Comparison of ENCODE assay signal across 26 mouse cellular contexts in genomic region chr8:48517431-48517830, GRCm38 (mm10).
DNase-seq lines count a peak whose midpoint lies in the region; ATAC-seq and TF ChIP-seq lines count a peak whose summit lies in the region.
"Had no signal": no experiment of that assay in that cellular context is flagged by ENCODE, and none has a peak within 500 bp of the region (broad histone marks: within the 10 kb centered on the region; RNA-seq: fewer than 3 reads in every experiment).

No protein-coding gene starts in this region.

- H3K36me3 ChIP-seq in intestine, embryonic 15.5 days, result no peaks in the 10 kb centered on the region
- H3K36me3 ChIP-seq in intestine, postnatal 0 days (ENCODE audit: control insufficient read depth, insufficient read depth), result no peaks in the 10 kb centered on the region
- H3K36me3 ChIP-seq in liver, embryonic 12.5 days, result no peaks in the 10 kb centered on the region
- H3K36me3 ChIP-seq in liver, embryonic 16.5 days (ENCODE audit: control insufficient read depth, insufficient read depth), result no peaks in the 10 kb centered on the region
- H3K36me3 ChIP-seq: forebrain, embryonic 12.5 days; forebrain, embryonic 15.5 days; heart, embryonic 10.5 days; heart, embryonic 13.5 days had no signal

- no peak overlapping the region for H3K4me2 ChIP-seq in intestine, embryonic 15.5 days (replicated peaks)
- H3K4me2 ChIP-seq in intestine, postnatal 0 days (replicated peaks; ENCODE audit: low read depth), result no peak overlapping the region
- H3K4me2 ChIP-seq in liver, embryonic 12.5 days, result no peak overlapping the region
- no peak overlapping the region for H3K4me2 ChIP-seq in liver, embryonic 16.5 days (ENCODE audit: low read depth, low read length)
- H3K4me2 ChIP-seq: embryonic facial prominence, embryonic 13.5 days; forebrain, embryonic 12.5 days; forebrain, embryonic 15.5 days; heart, embryonic 13.5 days; hindbrain, embryonic 14.5 days had no signal

- no peaks in the 10 kb centered on the region for H3K9me3 ChIP-seq in intestine, embryonic 15.5 days
- H3K9me3 ChIP-seq in intestine, postnatal 0 days (ENCODE audit: control insufficient read depth), result no peaks in the 10 kb centered on the region
- no peaks in the 10 kb centered on the region for H3K9me3 ChIP-seq in liver, embryonic 12.5 days (replicated peaks)
- no peaks in the 10 kb centered on the region for H3K9me3 ChIP-seq in liver, embryonic 16.5 days (replicated peaks; ENCODE audit: control insufficient read depth, low read length)
- H3K9me3 ChIP-seq: embryonic facial prominence, embryonic 10.5 days; embryonic facial prominence, embryonic 13.5 days; forebrain, embryonic 12.5 days; forebrain, embryonic 15.5 days; heart, embryonic 10.5 days; heart, embryonic 13.5 days had no signal

- peak; percentile 28; the same call in 1 of the 2 replicates for ATAC-seq in intestine, embryonic 15.5 days
- no peak for ATAC-seq in intestine, postnatal 0 days
- ATAC-seq in liver, embryonic 12.5 days, result peak; percentile 37
- ATAC-seq in liver, embryonic 16.5 days (ENCODE audit: low read depth), result peak; percentile 64
- ATAC-seq: activated CD4-positive, CD25-positive, alpha-beta regulatory T cell, adult 4 months; forebrain, embryonic 15.5 days had no signal

- no peak overlapping the region for H3K27ac ChIP-seq in intestine, embryonic 15.5 days
- no peak overlapping the region for H3K27ac ChIP-seq in intestine, postnatal 0 days (ENCODE audit: low read depth, low read length)
- no peak overlapping the region; the same call in 1 of the 2 replicates for H3K27ac ChIP-seq in liver, embryonic 12.5 days
- H3K27ac ChIP-seq in liver, embryonic 16.5 days (ENCODE audit: low read length), result no peak overlapping the region
- H3K27ac ChIP-seq: embryonic facial prominence, embryonic 10.5 days; embryonic facial prominence, embryonic 13.5 days; forebrain, embryonic 12.5 days; forebrain, embryonic 15.5 days; heart, adult 2 months; heart, embryonic 10.5 days; heart, embryonic 13.5 days; hindbrain, embryonic 14.5 days had no signal

- no peak for DNase-seq in liver
- no peak for DNase-seq in gastrocnemius, postnatal 25 days
- DNase-seq: adrenal gland, adult 8-10 months; adrenal gland, postnatal 25 days; cerebellum, adult 11-12 months; cerebellum, adult 8-10 months; cerebellum, postnatal 10 days; cerebellum, postnatal 36 days; embryo, embryonic 11 days; gastrocnemius, postnatal 36 days; heart, adult 2 months; heart, postnatal 14 days; heart, postnatal 4 days had no signal

- no peaks in the 10 kb centered on the region for H3K27me3 ChIP-seq in intestine, embryonic 15.5 days (replicated peaks)
- no peaks in the 10 kb centered on the region for H3K27me3 ChIP-seq in intestine, postnatal 0 days (replicated peaks; ENCODE audit: control insufficient read depth, insufficient read depth, low read length)
- no peaks in the 10 kb centered on the region for H3K27me3 ChIP-seq in liver, embryonic 12.5 days (replicated peaks)
- no peaks in the 10 kb centered on the region for H3K27me3 ChIP-seq in liver, embryonic 16.5 days (ENCODE audit: control insufficient read depth, insufficient read depth, low read depth, low read length)
- H3K27me3 ChIP-seq: embryonic facial prominence, embryonic 13.5 days; forebrain, embryonic 12.5 days; forebrain, embryonic 15.5 days; heart, embryonic 13.5 days had no signal

- H3K4me3 ChIP-seq in intestine, embryonic 15.5 days (replicated peaks), result no peak overlapping the region
- H3K4me3 ChIP-seq in intestine, postnatal 0 days (ENCODE audit: low read depth, low read length), result no peak overlapping the region
- no peak overlapping the region for H3K4me3 ChIP-seq in liver, embryonic 12.5 days
- no peak overlapping the region for H3K4me3 ChIP-seq in liver, embryonic 16.5 days (ENCODE audit: low read depth, low read length)
- H3K4me3 ChIP-seq: embryonic facial prominence, embryonic 10.5 days; embryonic facial prominence, embryonic 13.5 days; erythroblast, embryonic 14.5 days; forebrain, embryonic 12.5 days; forebrain, embryonic 15.5 days; heart, adult 2 months; heart, embryonic 10.5 days; heart, embryonic 13.5 days had no signal

- H3K9ac ChIP-seq in intestine, embryonic 15.5 days, result no peak overlapping the region
- no peak overlapping the region for H3K9ac ChIP-seq in intestine, postnatal 0 days (ENCODE audit: low read depth, low read length)
- H3K9ac ChIP-seq in liver, embryonic 12.5 days, result no peak overlapping the region
- no peak overlapping the region for H3K9ac ChIP-seq in liver, embryonic 16.5 days (ENCODE audit: low read depth, low read length)
- H3K9ac ChIP-seq: embryonic facial prominence, embryonic 13.5 days; forebrain, embryonic 12.5 days; forebrain, embryonic 15.5 days; heart, embryonic 13.5 days; hindbrain, embryonic 14.5 days had no signal

- TF ChIP-seq CTCF in intestine, postnatal 0 days (IDR thresholded peaks at IDR 0.05; ENCODE audit: low read depth), result no peak

- H3K4me1 ChIP-seq in intestine, embryonic 15.5 days (replicated peaks), result no peaks in the 10 kb centered on the region
- H3K4me1 ChIP-seq in intestine, postnatal 0 days (replicated peaks; ENCODE audit: control insufficient read depth, insufficient read depth, low read length), result no peaks in the 10 kb centered on the region
- H3K4me1 ChIP-seq in liver, embryonic 12.5 days, result no peaks in the 10 kb centered on the region
- H3K4me1 ChIP-seq in liver, embryonic 16.5 days (ENCODE audit: control insufficient read depth, low read depth, low read length), result no peaks in the 10 kb centered on the region
- H3K4me1 ChIP-seq: forebrain, embryonic 12.5 days had no signal
